Mouse (Mus musculus) right cerebral cortex, postnatal 10 days (tissue): Measurements from ENCODE around the gene Nek10.
"Not testable (repeated sequence)": the region's sequence is repeated elsewhere in the genome, so short reads cannot be mapped to it uniquely, and the experiment has no call there.

ENCODE experiments used
- DNase-seq, 2 experiments: peaks; one replicate each; pipeline ENCODE4 v3.0.0; 2021; ENCODE audit warnings: low spot score in 2 of 2

Nek10 gene

DNA sequence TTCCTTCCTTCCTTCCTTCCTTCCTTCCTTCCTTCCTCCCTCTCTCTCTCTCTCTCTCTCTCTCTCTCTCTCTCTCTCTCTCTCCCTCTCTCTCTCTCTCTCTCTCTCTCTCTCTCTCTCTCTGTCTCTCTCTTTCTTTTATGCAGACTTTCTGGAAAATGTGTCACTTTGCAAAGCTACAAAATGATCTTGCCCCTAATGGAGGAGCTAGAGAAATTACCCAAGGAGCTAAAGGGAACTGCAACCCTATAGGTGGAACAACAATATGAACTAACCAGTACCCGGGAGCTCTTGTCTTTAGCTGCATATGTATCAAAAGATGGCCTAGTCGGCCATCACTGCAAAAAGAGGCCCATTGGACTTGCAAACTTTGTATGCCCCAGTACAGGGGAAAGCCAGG is at the start of gene Nek10:
Gene Nek10 (plus strand): TSS at position 301 of the 400 bp plus-strand sequence.
- not testable (repeated sequence) for DNase-seq

DNA sequence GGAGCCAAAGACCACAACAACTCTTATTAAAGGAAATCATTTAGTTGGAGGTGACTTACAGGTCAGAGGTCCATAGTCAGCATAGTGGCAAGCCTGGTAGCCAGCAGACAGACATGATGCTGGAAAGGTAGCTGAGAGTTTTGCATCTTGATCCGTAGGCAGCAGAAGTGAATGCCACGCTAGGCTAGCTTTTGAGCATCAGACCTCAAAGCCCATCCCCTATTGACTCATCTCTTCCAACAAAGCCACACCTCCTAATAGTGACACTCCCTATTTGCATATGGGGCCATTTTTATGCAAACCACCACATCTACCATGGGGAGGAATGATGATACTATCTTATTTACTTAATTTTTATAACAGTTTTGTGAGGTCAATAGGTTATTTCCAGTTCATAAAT is 22.0 kb upstream of the Nek10 start:
- no peak for DNase-seq

DNA sequence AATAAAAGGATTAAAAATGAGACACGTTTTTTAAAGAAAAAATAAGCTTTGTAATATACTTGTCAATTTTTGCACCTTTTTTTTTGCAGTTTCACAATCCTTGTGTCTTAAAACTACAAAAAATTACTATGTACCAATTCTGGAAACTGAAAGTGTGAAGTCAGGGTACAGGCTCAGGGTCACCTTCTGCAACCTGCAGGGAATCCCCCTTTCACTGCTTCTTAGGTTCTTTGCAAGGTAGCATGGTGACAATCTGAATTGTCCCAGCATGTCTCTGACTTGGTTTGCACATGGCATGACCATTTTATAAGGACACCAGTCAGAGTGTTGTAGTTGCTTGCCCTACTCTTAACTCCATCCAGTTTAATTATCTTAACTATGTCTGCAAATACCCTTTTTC is 19.0 kb upstream of the Nek10 start:
- DNase-seq: no peak

DNA sequence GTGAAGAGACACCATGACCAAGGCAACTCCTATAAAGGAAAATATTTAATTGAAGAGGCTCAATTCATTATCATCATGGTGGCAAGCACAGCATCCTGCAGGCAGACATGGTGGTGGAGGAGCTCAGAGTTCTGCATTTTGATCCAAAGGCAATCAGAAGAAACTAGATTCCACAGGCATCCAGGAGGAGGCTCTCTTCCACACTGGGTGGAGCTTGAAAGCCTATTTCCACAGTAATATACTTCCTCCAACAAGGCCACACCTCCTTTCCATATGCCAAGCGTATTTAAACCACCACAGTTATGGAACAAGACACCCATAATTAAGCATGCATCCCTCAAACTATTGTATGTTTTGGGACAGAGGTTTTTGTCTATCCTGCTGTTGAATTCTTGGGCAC is 16.2 kb upstream of the Nek10 start:
- no peak for DNase-seq

DNA sequence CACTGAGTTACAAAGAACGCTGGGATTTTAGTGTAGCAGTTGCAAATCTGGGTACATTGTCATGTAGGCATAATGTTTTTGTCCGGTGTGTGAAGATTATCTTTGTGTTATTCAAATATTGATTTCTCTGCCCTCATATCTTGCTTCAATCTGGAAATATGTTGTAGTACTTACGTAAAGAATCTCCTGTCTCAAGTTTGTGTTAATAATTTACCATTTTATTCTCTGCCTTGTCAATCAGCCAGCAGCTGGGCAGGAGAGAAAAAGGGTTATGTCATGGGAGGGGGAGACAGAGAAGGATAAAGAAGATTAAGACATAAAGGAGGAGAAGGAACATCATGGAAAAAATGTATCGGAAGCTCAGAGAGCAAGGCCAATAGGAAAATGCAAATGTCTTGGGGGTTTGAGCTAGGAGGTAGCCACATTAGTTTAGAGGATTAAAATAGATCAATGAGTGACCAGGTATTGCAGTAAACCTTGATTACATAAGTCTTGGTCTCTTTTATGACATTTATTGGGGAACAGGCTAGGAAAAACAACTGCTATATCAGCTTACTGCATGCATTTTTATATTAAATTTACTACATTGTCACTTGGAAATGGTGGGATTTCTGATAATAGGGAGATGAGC is 13.3 kb upstream of the Nek10 start:
- DNase-seq: no peak

DNA sequence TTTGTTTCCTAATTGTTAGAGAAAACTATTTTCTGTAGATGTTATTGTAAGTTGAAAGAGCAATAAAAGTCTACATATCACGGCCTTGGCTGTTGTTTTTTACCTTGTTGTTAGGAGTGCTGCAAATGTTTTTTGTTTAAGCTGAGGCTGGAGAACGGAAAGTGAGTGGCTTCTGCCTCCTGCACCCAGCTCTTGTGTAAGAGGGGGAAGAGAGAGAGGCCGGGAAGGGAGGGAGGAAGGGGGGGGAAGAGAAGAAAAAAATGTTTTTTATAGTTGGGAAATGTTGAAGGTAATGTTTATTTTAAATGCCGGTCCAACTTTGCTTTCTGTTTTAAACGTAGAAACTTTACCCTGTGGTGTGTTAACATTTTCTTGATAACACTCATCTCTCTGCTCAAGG is 3.4 kb upstream of the Nek10 start:
- DNase-seq: no peak

DNA sequence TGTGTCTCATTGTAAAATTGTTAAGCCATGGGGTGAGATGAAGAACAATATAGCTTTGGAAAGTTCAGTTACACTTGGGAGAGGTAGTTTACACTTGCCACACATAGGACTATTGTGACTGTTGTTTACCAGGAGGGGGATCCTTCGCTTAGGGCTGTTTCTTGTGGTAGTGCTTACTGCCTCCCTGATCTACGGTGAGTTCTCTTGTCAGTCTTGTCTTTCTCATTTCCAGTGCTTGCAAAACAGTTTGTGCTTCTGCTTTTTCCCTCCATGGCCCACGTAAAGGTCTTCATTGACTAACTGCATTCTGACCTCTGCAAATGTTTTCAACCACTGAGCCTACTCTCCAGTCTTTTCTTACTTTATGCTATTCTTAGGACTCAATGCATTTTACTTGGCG is 2.9 kb upstream of the Nek10 start:
- no peak for DNase-seq

DNA sequence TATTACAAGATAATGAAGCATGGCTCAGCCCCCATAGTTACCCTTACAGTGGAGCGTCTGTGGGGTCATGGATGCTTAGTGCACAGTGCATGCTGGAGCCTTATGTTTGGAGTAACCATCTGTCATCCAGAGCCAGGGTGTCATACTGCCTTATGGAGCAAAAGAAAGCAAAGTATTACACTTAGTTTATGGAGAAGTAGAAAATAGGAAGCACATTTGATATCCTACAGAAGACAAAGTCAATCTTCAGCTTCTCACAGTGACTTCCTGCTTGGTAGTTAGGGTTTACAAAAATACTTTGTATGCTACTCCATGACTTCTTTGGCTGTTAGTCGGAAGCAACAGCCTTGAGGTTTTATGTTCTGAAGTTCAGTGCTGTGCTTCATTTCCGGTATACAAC is 2.4 kb upstream of the Nek10 start:
- DNase-seq: no peak

DNA sequence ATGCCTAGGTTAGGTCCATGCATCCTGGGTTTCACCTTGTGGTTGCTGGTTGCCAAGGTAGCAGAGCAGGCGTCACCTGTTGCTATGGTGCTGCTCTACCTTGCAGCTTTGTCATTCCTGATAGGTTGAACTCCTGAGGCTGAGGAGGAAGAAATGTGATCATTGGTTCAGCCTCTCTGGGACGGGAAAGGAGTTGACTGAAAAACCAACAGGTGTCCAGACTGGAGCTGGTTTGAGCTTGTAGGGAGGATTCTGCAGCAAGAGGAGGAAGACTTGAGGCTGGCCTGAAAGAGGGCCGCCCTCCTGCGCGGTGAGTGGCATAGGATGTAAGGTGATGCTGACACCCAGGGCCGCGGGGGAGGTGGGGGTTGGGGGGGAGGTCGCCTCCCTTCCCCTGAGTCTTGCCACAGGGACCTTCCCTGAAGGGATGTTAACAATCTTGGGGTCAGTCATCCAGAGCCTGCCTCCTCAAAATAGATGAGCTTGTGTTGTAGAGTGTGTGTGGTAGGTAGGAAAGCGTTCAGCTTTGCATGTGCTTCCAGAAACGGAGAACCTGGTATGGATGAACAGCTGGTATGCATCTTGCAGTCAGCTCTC is 804 bp downstream of the Nek10 start:
- DNase-seq: peak; percentile 72 to 87

DNA sequence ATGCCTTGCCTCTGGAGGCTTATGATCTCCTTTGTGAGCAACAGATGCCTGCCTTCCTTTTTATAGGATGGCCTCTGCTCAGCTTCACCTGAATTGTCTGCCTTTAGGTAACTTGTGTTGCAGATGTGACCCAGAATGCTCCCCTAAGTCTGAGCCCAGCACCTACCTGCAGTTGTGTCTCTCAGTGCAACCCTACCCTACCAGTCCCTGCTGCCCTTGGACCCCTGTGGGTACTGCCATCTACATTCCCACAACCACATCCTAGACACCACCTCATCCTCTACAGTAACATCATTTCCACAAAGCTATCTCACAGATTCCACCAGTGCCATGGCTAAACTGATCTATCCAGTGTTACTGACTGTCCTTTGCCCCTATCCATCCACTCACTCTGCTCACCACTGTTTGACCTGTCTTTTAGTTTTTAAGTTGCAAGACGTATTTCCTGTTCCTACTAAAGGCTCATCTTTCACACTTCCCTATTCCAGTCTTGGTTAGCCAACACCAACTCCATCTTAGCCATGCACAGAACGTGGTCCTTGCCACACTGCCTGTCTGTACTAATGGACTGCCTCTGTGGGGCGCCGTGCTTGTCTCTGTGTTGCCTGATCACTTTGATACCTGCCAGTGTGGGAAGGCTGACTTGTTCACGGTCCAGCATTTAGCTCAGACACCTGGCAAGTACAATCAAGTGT is 1.4 kb downstream of the Nek10 start:
- no peak for DNase-seq

DNA sequence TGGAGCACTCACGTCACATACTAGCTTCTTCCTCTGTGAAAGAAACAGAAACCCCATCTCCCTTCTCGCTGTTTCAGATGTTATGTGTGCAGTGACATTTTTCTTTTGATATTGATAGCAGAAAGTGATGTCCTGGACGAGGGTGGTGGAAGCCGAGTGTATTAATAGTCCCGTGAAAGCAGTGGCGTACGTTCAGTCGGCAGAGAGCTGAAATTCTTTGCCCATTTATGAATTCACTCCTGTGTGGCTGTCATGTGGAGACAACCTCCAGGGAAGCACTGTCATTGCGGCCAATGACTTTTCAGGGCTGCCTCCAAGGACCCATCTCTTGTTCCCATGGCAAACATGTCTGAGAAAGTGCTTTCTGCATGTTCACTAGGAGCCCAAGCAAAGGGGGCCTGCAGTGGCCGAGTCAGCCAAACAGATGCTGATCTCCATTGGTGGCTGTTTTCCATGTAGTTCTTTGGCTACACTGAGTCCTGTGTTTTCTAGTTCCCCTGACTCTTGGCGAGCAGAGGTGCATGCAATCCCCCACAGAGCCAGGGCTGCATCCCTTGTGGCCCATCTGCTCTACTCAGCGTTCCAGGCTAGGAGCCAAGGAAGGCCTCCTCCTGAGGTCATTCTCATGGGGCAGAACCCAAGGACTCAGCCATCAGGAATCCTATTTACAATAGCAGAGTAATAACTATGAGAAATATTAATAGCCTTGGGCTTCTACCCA is 29.5 kb downstream of the Nek10 start:
- DNase-seq: peak; percentile 61 to 68

DNA sequence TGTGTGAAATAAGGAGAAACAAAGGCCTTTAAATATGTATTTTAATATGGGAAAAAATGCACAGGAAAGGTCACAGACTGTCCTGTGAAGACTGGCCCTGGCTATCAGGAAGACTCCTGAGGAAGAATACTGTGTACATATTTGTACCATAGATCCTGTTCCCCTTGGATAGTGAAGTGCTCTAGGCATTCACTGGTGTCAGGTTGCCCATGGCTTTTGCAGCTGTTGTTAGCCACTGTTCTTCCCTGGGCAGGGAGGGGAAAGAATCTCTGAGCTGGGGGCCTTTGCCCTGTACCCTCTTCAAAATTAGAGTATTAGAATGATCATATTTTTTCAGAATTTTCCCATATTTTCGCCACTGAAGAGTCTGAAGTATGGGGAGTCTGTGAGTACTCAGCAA is 30.3 kb downstream of the Nek10 start:
- DNase-seq: no peak

DNA sequence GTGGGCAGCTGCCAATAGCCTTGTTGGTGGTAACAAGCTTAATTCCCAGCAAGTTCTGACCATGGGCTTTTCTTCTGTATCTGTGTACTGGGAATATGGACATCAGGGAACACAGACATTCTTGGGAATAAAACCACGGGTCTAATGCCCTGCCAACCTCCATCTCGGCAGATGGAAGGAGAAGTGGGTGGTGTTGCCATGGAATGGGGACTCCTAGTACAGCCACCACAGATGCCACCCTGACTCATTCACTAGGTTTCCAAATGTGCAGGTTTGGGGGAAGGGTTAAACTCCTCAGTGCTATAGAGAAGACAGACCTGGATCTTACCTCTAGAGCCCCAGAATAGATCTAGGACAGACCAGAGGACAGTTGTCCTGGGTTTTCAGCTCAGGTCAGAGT is 31.1 kb downstream of the Nek10 start:
- DNase-seq: no peak

DNA sequence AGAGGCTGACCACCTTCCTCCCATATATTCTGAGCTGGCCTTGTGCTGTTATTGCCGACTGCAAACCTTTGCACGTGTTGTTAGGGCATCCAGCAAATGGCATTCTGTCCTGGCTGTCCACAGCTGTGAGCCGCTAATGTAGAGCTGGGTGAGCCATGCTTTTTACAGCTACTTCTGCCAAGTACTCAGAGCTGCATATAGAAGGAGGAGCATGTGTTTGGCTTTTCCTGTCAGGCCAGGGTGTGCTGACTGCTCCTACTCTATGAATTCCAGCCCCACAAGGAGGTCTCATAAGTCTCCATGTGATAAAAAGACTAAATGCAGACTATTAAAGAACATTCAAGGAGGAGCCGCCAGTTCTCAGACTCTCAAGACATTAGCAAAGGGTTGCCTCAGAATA is 34.4 kb downstream of the Nek10 start:
- DNase-seq: no peak

DNA sequence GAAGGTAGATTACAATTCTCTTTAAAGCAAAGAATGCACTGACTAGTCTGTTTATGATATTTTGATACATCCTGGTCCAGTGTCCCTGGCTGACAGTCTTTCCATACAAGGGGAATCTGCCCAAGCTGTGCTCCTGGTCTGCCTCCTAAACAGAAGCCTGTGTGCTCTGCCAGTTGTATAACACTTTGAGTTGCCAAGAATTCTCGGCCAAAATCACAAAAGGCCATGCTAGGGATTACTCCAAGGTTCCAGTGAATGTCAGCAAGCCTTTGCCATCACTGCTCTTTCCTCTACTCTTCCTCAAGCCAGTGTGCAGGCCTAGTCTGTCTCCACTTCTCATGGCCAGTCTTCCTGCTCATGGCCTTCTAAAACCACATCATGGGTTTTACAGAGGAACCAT is 34.9 kb downstream of the Nek10 start:
- no peak for DNase-seq

DNA sequence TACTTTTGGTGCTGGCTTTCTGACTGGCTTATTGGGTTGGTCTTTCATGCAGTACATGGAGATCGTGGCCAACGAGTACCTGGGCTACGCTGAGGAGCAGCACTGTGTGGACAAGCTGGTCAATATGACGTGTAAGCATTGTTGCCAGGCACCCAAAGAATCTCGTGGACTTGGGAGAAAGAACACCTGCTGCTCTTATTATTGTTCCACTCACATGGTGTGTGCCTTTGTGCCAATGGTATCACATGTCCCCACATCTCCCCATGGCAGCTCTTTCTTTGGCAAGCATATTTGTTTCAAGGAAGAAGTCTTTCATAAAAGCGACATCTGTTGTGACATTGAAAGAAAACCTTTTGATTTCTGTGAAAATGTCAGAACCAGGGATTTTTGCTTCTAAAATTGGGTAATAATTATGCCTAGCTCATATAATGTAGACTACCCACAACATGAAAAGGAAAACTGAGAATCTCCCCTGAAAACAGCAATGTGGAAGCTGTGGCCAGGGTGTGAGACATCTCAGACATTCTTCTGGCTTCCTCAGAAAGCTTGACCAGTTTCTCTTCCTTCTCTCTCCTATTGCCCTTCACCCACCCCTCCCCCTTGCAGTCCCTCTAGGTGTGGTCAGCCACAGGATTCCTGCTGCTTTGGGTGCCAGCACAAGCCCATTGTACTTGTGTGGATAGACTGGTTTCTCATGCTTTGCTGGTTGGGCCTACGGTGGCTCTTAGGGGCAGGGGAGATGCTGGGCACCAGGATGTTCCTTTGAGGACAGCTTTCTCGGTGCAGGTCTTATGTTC is 39.7 kb downstream of the Nek10 start:
- no peak for DNase-seq

DNA sequence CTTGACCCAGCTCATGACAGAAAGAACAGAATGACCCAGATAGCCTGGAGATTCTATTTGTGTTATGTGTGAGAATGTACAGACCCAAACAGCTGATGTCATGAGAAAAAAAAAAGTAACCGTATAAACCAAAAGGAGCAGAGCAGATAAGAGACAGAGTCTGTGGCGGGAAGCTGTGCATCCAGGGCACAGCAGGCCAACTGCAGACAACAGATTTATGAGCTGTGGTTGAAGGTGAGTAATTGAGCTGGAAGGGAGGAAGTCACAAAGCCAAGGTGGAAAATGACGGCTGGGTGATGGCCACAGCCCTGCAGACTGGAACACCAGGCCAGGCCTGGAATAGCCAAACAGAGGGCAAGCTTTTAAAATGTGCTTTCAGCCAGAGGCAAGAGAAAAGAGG is 49.6 kb downstream of the Nek10 start:
- no peak for DNase-seq

DNA sequence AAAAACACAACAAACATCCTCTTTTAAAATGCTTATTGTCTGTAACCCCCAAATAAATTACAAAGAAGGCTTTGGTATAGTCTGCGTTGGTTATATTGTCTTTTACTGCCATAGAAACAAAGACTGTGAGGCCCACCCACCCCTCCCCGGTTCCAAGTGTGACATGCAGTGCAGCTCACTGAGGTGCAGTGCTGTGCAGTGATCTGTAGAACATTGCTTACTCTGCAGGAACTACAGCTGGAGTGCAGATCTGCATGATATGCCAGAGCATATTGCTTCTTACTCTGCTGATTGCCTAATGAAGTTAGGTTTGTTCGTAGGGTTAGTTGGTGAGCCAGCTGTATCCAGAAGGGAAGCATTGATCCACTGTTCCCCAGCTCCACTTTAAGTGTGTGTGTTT is 57.1 kb downstream of the Nek10 start:
- DNase-seq: no peak

DNA sequence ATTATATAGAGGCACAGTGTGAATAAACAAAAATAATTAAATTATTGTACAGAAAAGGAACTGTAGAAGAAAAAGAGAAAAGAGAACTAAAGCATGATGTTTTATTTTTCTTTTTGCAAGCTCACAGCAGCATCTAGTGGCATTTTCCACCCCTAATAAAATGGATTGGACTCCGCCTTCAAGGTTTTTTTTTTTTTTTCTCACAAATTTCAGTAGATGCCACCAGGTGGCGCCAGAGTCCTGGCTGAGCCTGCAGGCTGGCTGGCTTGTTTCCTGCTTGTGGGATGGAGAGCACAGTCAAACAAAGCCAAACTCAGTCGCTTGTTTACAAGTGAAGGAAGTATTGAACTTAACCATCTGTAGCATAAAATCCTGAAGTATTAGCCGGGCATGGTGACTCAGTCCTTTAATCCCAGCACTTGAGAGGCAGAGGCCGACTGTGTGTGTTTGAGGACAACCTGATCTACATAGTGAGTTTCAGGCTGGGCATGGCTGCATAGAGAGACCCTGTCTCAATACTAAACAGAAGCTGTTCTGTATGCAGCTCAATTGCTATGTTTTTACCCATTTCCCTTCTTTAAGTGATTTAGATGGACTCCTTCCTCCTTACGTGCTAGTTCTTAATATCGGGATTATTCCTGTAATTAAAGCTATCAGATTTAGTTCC is 60.6 kb downstream of the Nek10 start:
- DNase-seq: peak; percentile 86 to 89

DNA sequence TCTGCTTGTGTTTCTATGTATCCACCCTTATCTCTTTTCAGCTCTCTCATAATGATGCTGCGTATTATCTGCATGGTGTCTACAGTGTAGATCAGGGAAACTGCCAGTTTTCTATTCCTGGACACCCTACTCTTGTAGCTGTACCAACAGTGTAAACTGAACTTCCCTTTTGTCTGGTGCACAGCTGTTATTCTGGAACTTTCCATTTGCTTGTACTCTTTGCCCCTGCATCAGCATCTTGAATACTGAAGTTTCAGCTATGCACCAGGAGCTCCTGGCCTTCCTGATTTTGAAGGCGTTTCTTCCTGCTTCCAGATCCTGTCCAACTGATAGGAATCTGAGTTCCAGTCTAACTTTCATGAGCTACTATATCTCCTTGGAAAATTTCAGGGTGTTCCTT is 66.0 kb downstream of the Nek10 start:
- no peak for DNase-seq

DNA sequence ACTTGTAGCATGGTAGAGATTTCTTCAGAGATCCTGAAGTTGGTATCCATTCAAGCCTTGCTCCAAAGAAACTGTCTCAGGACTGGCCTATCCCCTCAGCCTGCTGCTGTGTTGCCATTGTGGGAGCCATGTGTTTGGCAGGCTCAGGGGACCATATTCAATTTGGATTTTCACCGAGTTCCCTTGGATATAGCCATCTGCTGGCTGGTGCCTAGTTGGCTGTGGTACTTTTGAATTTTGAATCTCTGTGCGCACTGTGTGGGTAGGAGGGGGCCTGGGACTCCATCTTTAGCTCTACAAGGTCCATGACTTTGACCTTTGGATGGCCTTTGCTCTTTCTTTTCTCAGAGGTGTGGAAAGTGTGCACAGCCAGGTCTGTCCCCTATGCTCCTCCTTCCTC is 66.8 kb downstream of the Nek10 start:
- DNase-seq: no peak
